ENCODE assay signal across 25 mouse cellular contexts in genomic region chrX:49154280-49154679, GRCm38 (mm10).
"Had no signal": no experiment of that assay in that cellular context is flagged by ENCODE, and none has a peak within 500 bp of the region (broad histone marks: within the 10 kb centered on the region; RNA-seq: fewer than 3 reads in every experiment).

No protein-coding gene starts in this region.

- H3K9ac ChIP-seq: forebrain, postnatal 0 days; heart, embryonic 13.5 days; heart, embryonic 15.5 days; hindbrain, embryonic 13.5 days; hindbrain, embryonic 15.5 days; kidney, embryonic 15.5 days; limb, embryonic 12.5 days had no signal

- H3K4me3 ChIP-seq: heart, adult 2 months; heart, embryonic 13.5 days; heart, embryonic 15.5 days; hindbrain, embryonic 13.5 days; hindbrain, embryonic 15.5 days; kidney, embryonic 15.5 days; layer of hippocampus, adult 2 months; left cerebral cortex, adult 2 months; limb, embryonic 10.5 days; limb, embryonic 12.5 days had no signal

- H3K4me2 ChIP-seq: heart, embryonic 11.5 days; heart, embryonic 13.5 days; heart, embryonic 15.5 days; hindbrain, embryonic 13.5 days; hindbrain, embryonic 15.5 days; kidney, embryonic 15.5 days; limb, embryonic 12.5 days had no signal

- H3K27me3 ChIP-seq: heart, embryonic 13.5 days; heart, embryonic 15.5 days; hindbrain, embryonic 13.5 days; hindbrain, embryonic 15.5 days; kidney, embryonic 15.5 days; limb, embryonic 12.5 days had no signal

- DNase-seq: forebrain, postnatal 0 days; gastrocnemius, postnatal 14 days; gastrocnemius, postnatal 36 days; heart, adult 11 months; heart, adult 2 months; heart, postnatal 14 days; heart, postnatal 36 days; kidney, adult 11 months; kidney, adult 2 months; kidney, adult 9 months; kidney, postnatal 14 days; kidney, postnatal 36 days had no signal

- H3K4me1 ChIP-seq: heart, embryonic 13.5 days; heart, embryonic 15.5 days; hindbrain, embryonic 13.5 days; hindbrain, embryonic 15.5 days; kidney, embryonic 15.5 days; limb, embryonic 10.5 days; limb, embryonic 12.5 days had no signal

- H3K9me3 ChIP-seq: heart, embryonic 13.5 days; heart, embryonic 15.5 days; hindbrain, embryonic 13.5 days; hindbrain, embryonic 15.5 days; kidney, embryonic 15.5 days; limb, embryonic 10.5 days; limb, embryonic 12.5 days had no signal

- ATAC-seq: forebrain, postnatal 0 days; hindbrain, postnatal 0 days; intestine, embryonic 16.5 days had no signal

- H3K27ac ChIP-seq: heart, adult 2 months; heart, embryonic 13.5 days; heart, embryonic 15.5 days; hindbrain, embryonic 13.5 days; hindbrain, embryonic 15.5 days; hindbrain, postnatal 0 days; kidney, embryonic 15.5 days; kidney, postnatal 0 days; layer of hippocampus, adult 2 months; left cerebral cortex, adult 2 months; limb, embryonic 10.5 days; limb, embryonic 12.5 days had no signal

- H3K36me3 ChIP-seq: heart, embryonic 13.5 days; heart, embryonic 15.5 days; hindbrain, embryonic 13.5 days; hindbrain, embryonic 15.5 days; kidney, embryonic 15.5 days; limb, embryonic 10.5 days; limb, embryonic 12.5 days had no signal
